Mouse (Mus musculus) megakaryocyte, embryonic 14.5 days (primary cell): ENCODE measurements at regions not wholly inside any gene's neighbourhood (a gene's known extent, or its start where the extent isn't known, plus 50 kb on each side); places are given as distances from the start of the nearest gene placed in this dataset.

Experiments
- H3K27me3 ChIP-seq: replicated peaks from 2 replicates; pipeline ENCODE3; 2012; ENCODE audit warnings: inconsistent platforms
- H3K36me3 ChIP-seq: replicated peaks from 2 replicates; pipeline ENCODE3; 2012; ENCODE audit warnings: low read length, inconsistent platforms, mixed read lengths
- H3K4me1 ChIP-seq: 2 replicates; pipeline ENCODE4 v1.6.1; 2012; ENCODE audit warnings: inconsistent platforms
- H3K4me3 ChIP-seq: replicated peaks from 2 replicates; pipeline ENCODE3; 2012; ENCODE audit warnings: moderate library complexity, mild to moderate bottlenecking, inconsistent platforms
- H3K9me3 ChIP-seq: 2 replicates; pipeline ENCODE4 v1.6.1; 2012; ENCODE audit warnings: inconsistent platforms
- FLI1 ChIP-seq: IDR thresholded peaks from 2 replicates; pipeline ENCODE4 v1.6.1; 2012; ENCODE audit warnings: low read length, inconsistent platforms, mixed read lengths
- GATA1 ChIP-seq: IDR thresholded peaks from 3 replicates; pipeline ENCODE4 v1.6.1; 2012; ENCODE audit warnings: mixed read lengths, low read length, inconsistent platforms, borderline replicate concordance

- H3K9me3 ChIP-seq = peaks cover 18% of the 10 kb centered on the region
- no peaks in the 10 kb centered on the region for H3K36me3 ChIP-seq
- H3K27me3 ChIP-seq = no peaks in the 10 kb centered on the region
- no peak for TF ChIP-seq GATA1
- TF ChIP-seq FLI1 = no peak
- H3K4me3 ChIP-seq = no peak overlapping the region
- no peaks in the 10 kb centered on the region for H3K4me1 ChIP-seq
Measured at GRCm38 (mm10) chr7:40674397-40674796, 223.7 kb upstream of the Vstm2b start.

- no peaks in the 10 kb centered on the region for H3K27me3 ChIP-seq
- H3K36me3 ChIP-seq = no peaks in the 10 kb centered on the region
- H3K4me1 ChIP-seq = no peaks in the 10 kb centered on the region
- H3K4me3 ChIP-seq = no peak overlapping the region
- no peak for TF ChIP-seq FLI1
- H3K9me3 ChIP-seq = peaks cover 35% of the 10 kb centered on the region
Measured at GRCm38 (mm10) chr7:40677601-40678000, 220.5 kb upstream of the Vstm2b start.

DNA sequence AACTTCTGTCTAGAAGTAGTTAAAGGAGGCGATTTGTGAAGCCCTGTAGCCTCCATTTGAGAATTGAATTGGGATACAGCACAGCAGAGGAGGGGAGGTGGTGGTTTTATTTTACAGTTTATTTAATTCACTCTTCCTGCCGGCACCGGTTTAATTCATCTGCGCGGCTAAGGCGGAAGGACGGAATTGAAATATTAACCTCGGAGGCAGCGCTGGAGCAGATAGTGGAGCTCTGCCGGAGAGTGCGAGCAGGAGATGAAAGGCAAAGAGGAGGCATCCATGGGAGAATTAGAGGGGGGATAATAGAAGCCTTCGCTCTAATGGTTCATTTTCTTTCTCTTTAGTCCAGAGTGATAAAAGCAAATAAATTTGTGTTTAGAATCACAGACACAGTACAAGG, 217.6 kb upstream of the Vstm2b start:
- Histone ChIP-seq H3K9me3 (peaks cover 37% of the 10 kb centered on the region), H3K27me3 (no peaks in the 10 kb centered on the region), H3K4me3 (no peak overlapping the region), H3K36me3 (no peaks in the 10 kb centered on the region), H3K4me1 (no peaks in the 10 kb centered on the region)
- no peak for TF ChIP-seq GATA1
- no peak for TF ChIP-seq FLI1

GRCm38 (mm10) chr7:40680993-40681392, 217.1 kb upstream of the Vstm2b start:
- H3K9me3 ChIP-seq = peaks cover 37% of the 10 kb centered on the region
- no peaks in the 10 kb centered on the region for H3K27me3 ChIP-seq
- H3K4me3 ChIP-seq = no peak overlapping the region
- H3K36me3 ChIP-seq = no peaks in the 10 kb centered on the region
- TF ChIP-seq FLI1 (no peak), GATA1 (no peak)
- no peaks in the 10 kb centered on the region for H3K4me1 ChIP-seq

DNA sequence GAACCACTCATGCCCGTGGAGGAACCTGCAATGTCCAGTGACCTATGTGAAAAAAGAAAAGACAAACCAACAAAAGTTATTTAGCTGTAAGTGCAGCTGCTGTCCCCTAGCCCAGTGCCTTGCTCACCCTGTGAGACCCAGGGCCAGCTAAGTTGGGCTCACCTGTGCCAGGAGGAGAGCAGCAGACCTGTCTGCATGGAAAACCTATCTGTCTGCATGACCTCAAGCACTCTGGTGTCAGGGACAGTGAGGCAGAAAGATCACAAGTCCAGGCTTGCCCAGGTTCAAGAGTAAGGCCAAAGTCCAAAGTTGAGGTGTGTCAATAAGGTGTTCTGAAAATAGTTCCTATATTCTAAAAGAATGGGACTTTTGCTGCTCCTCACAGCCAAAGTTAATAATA, 215.0 kb upstream of the Vstm2b start:
- Histone ChIP-seq H3K4me1 (no peaks in the 10 kb centered on the region), H3K27me3 (no peaks in the 10 kb centered on the region), H3K36me3 (no peaks in the 10 kb centered on the region), H3K4me3 (no peak overlapping the region), H3K9me3 (peaks cover 40% of the 10 kb centered on the region)
- TF ChIP-seq FLI1 (no peak), GATA1 (no peak)

- no peaks in the 10 kb centered on the region for H3K27me3 ChIP-seq
- H3K36me3 ChIP-seq = no peaks in the 10 kb centered on the region
- TF ChIP-seq GATA1 (no peak), FLI1 (no peak)
- H3K9me3 ChIP-seq = peaks cover 39% of the 10 kb centered on the region
- no peak overlapping the region for H3K4me3 ChIP-seq
- no peaks in the 10 kb centered on the region for H3K4me1 ChIP-seq
Measured at GRCm38 (mm10) chr7:40683641-40684040, 214.5 kb upstream of the Vstm2b start.

- TF ChIP-seq GATA1 (no peak), FLI1 (no peak)
- Histone ChIP-seq H3K4me3 (no peak overlapping the region), H3K36me3 (no peaks in the 10 kb centered on the region)
Measured at GRCm38 (mm10) chr7:40687005-40687404, 211.1 kb upstream of the Vstm2b start.

DNA sequence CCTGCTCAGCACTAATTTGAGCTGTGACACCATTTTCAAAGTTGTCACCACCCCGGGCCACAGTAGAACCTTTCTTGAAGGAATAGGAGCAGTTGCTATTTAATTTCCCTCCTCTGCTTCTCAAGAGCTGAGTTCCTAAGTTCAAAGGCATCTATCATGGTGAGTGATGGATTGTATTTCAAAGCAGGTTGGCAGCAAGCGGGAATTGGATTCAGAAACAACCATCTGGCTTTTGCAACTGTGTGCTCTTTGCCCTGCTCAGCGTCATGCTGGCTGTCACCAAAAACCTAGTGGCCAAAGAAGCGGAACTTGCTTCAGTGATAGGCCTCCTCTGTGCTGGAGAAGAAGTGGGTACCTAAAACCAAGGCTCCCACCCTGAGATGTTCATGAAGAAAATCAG, 209.6 kb upstream of the Vstm2b start:
- peaks cover 36% of the 10 kb centered on the region for H3K9me3 ChIP-seq

More at GRCm38 (mm10) chr7:40687005-40687404, 211.1 kb upstream of the Vstm2b start:
- H3K27me3 ChIP-seq = no peaks in the 10 kb centered on the region
- no peaks in the 10 kb centered on the region for H3K4me1 ChIP-seq
- peaks cover 31% of the 10 kb centered on the region for H3K9me3 ChIP-seq

GRCm38 (mm10) chr7:40693755-40694154, 204.4 kb upstream of the Vstm2b start:
- Histone ChIP-seq H3K36me3 (no peaks in the 10 kb centered on the region), H3K9me3 (peaks cover 37% of the 10 kb centered on the region), H3K27me3 (no peaks in the 10 kb centered on the region), H3K4me3 (no peak overlapping the region), H3K4me1 (no peaks in the 10 kb centered on the region)
- no peak for TF ChIP-seq GATA1
- TF ChIP-seq FLI1 = no peak

More for the DNA sequence above, 209.6 kb upstream of the Vstm2b start:
- no peaks in the 10 kb centered on the region for H3K36me3 ChIP-seq
- no peaks in the 10 kb centered on the region for H3K27me3 ChIP-seq
- H3K4me3 ChIP-seq = no peak overlapping the region
- TF ChIP-seq FLI1 (no peak), GATA1 (no peak)
- no peaks in the 10 kb centered on the region for H3K4me1 ChIP-seq

DNA sequence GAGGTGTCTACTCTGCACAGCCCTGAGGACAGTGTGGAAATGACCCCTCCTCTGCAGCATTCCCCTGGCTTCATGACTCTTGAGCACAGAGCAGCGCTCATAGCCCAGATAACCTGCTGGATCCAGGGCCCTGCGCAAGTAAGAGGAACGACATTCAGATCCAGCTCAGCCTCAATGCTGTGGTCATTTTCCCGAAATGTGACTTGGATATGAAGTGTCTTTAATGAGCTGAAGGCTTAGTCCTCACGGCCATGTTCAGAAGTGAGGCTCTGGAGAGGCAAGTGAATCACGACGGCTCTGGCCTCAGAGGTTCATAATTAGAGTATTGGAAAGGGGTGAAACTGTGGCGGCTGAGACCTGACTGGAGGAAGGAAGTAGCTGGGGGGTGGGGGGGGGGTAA, 200.6 kb upstream of the Vstm2b start:
- TF ChIP-seq FLI1 (no peak), GATA1 (no peak)
- Histone ChIP-seq H3K27me3 (no peaks in the 10 kb centered on the region), H3K36me3 (no peaks in the 10 kb centered on the region), H3K9me3 (peaks cover 43% of the 10 kb centered on the region), H3K4me1 (no peaks in the 10 kb centered on the region), H3K4me3 (no peak overlapping the region)

GRCm38 (mm10) chr7:40698309-40698708, 199.8 kb upstream of the Vstm2b start:
- H3K9me3 ChIP-seq = peaks cover 38% of the 10 kb centered on the region
- H3K4me3 ChIP-seq = no peak overlapping the region
- no peak for TF ChIP-seq GATA1
- no peak for TF ChIP-seq FLI1
- H3K4me1 ChIP-seq = no peaks in the 10 kb centered on the region
- H3K27me3 ChIP-seq = no peaks in the 10 kb centered on the region
- H3K36me3 ChIP-seq = no peaks in the 10 kb centered on the region
